Mouse (Mus musculus) skeletal muscle tissue, adult 2 months (tissue): ENCODE data around the gene Fbf1.
"Not testable (repeated sequence)": the region's sequence is repeated elsewhere in the genome, so short reads cannot be mapped to it uniquely, and the experiment has no call there.

Source experiments
- DNase-seq: peaks from one replicate; pipeline ENCODE4 v3.0.0-alpha.2; 2012; ENCODE audit warnings: low read depth, low spot score

Fbf1 gene

GRCm38 (mm10) chr11:116107777-116108285, 60.1 kb downstream of the Fbf1 start:
- no peak for DNase-seq

- no peak for DNase-seq
Observed at GRCm38 (mm10) chr11:116106963-116107776, 60.8 kb downstream of the Fbf1 start.

GRCm38 (mm10) chr11:116106154-116106962, 61.6 kb downstream of the Fbf1 start:
- DNase-seq = no peak

GRCm38 (mm10) chr11:116105065-116105464, 62.9 kb downstream of the Fbf1 start:
- DNase-seq = no peak

- peak; percentile 80 for DNase-seq
Observed at GRCm38 (mm10) chr11:116104006-116104646, 63.8 kb downstream of the Fbf1 start.

- DNase-seq = no peak
Observed at GRCm38 (mm10) chr11:116103572-116103971, 64.4 kb downstream of the Fbf1 start.

- DNase-seq = no peak
Observed at GRCm38 (mm10) chr11:116102472-116102871, 65.5 kb downstream of the Fbf1 start.

GRCm38 (mm10) chr11:116101931-116102381, 66.0 kb downstream of the Fbf1 start:
- DNase-seq = no peak

GRCm38 (mm10) chr11:116100839-116101238, 67.1 kb downstream of the Fbf1 start:
- DNase-seq = no peak

GRCm38 (mm10) chr11:116100385-116100784, 67.6 kb downstream of the Fbf1 start:
- DNase-seq = peak; percentile 93

- DNase-seq = no peak
Observed at GRCm38 (mm10) chr11:116099462-116099861, 68.5 kb downstream of the Fbf1 start.

GRCm38 (mm10) chr11:116098711-116099460, 69.1 kb downstream of the Fbf1 start:
- no peak for DNase-seq

GRCm38 (mm10) chr11:116096213-116097108, 71.5 kb downstream of the Fbf1 start:
- no peak for DNase-seq

GRCm38 (mm10) chr11:116095573-116095972, 72.4 kb downstream of the Fbf1 start:
- peak; percentile 66 for DNase-seq

GRCm38 (mm10) chr11:116093771-116094565, 74.0 kb downstream of the Fbf1 start:
- DNase-seq = no peak

GRCm38 (mm10) chr11:116092959-116093358, 75.0 kb downstream of the Fbf1 start:
- not testable (repeated sequence) for DNase-seq
